In the genomic region with DNA sequence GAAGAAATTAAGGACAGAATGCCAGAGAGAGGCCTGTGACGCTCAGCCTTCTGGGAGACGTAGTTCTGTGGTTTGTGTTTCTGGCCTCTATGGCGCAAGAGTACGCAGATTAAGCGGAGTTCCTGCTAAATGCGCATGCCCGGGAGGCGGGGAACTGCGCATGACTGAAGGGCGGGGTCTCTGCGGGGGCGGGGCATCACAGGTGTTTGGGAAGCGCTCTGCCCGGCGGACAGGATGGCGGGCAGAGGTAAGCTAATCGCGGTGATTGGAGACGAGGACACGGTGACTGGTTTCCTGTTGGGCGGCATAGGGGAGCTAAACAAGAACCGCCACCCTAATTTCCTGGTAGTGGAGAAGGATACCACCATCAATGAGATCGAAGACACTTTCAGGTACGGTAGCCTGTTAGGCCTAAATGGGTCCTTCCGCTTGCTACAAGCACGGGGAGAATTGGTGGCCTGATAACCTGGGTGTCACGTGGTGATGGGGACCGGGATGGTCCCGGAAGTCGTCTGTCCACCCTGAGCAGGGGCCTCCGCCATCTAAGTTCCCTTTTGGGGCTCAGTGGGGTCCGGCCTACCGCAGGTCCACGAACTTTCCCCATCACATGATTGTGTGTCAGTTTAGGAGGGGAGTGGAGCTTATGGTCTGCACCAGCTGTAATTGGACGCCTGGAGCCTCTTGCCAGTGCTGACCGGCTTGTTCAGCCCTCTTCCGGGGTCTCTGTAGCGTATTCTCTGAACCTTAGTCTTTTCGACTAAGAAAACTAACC, we compare ENCODE assay signal across 8 mouse cellular contexts. TPM values are rescaled to one million over a fixed set of nuclear protein-coding genes. Genes with fewer than 3 reads are reported as not detected.
A peak's percentile ranks its signal among the peaks of the same experiment; 100 is the strongest.
DNase-seq lines count a peak whose midpoint lies in the region; ATAC-seq and TF ChIP-seq lines count a peak whose summit lies in the region.

Atp6v1f (plus strand) TSS at position 136 of the 772 bp plus-strand sequence.

- ATAC-seq in forebrain, embryonic 12.5 days (ENCODE audit: low FRiP score): peak; percentile 94
- ATAC-seq in heart, postnatal 0 days (ENCODE audit: insufficient read depth, low read depth): peak; percentile 94
- peak; percentile 93 for ATAC-seq in liver, embryonic 16.5 days (ENCODE audit: low read depth)
- ATAC-seq in neural tube, embryonic 13.5 days (ENCODE audit: low read depth): peak; percentile 96

- TF ChIP-seq EP300 in heart, postnatal 0 days (IDR thresholded peaks at IDR 0.05; ENCODE audit: low read depth): no peak

- H3K4me1 ChIP-seq in E14TG2a.4 (replicated peaks; ENCODE audit: low read depth, low read length): peaks cover 31% of the 10 kb centered on the region
- peaks cover 12% of the 10 kb centered on the region for H3K4me1 ChIP-seq in forebrain, embryonic 12.5 days
- H3K4me1 ChIP-seq in heart, postnatal 0 days (ENCODE audit: control insufficient read depth, insufficient read depth): peaks cover 6% of the 10 kb centered on the region; the same call in 1 of the 2 replicates
- peaks cover 7% of the 10 kb centered on the region for H3K4me1 ChIP-seq in liver, embryonic 16.5 days (ENCODE audit: control insufficient read depth, low read depth, low read length)
- H3K4me1 ChIP-seq in neural tube, embryonic 13.5 days (replicated peaks): peaks cover 13% of the 10 kb centered on the region
- H3K4me1 ChIP-seq in testis, adult 2 months (ENCODE audit: control insufficient read depth, insufficient read depth, low read length): no peaks in the 10 kb centered on the region

- no peaks in the 10 kb centered on the region; the same call in 1 of the 2 replicates for H3K27me3 ChIP-seq in E14TG2a.4 (ENCODE audit: insufficient read depth, low read length)
- H3K27me3 ChIP-seq in forebrain, embryonic 12.5 days: no peaks in the 10 kb centered on the region
- H3K27me3 ChIP-seq in heart, postnatal 0 days (ENCODE audit: control insufficient read depth, insufficient read depth, low read length): no peaks in the 10 kb centered on the region
- H3K27me3 ChIP-seq in liver, embryonic 16.5 days (ENCODE audit: control insufficient read depth, insufficient read depth, low read depth, low read length): no peaks in the 10 kb centered on the region
- no peaks in the 10 kb centered on the region for H3K27me3 ChIP-seq in neural tube, embryonic 13.5 days
- no peaks in the 10 kb centered on the region for H3K27me3 ChIP-seq in testis, adult 2 months (ENCODE audit: control insufficient read depth, insufficient read depth, low read length)

- H3K9me3 ChIP-seq in E14TG2a.4 (ENCODE audit: low read length): no peaks in the 10 kb centered on the region
- H3K9me3 ChIP-seq in forebrain, embryonic 12.5 days: no peaks in the 10 kb centered on the region
- no peaks in the 10 kb centered on the region for H3K9me3 ChIP-seq in heart, postnatal 0 days (replicated peaks; ENCODE audit: control insufficient read depth, low read length)
- no peaks in the 10 kb centered on the region for H3K9me3 ChIP-seq in liver, embryonic 16.5 days (replicated peaks; ENCODE audit: control insufficient read depth, low read length)
- H3K9me3 ChIP-seq in neural tube, embryonic 13.5 days: no peaks in the 10 kb centered on the region

- peak; percentile 95 for DNase-seq in c-Kit-positive CD71-positive TER-119-positive erythroid progenitor cells, embryonic 14.5 days (ENCODE audit: low spot score)
- peak; percentile 94 for DNase-seq in heart, postnatal 0 days (ENCODE audit: low spot score)
- peak; percentile 97 for DNase-seq in kidney, postnatal 4 days

- under 1% methylated on average over 39 of the region's 39 CpGs for WGBS in forebrain, embryonic 12.5 days
- WGBS in heart, postnatal 0 days: under 1% methylated on average over 39 of the region's 39 CpGs
- WGBS in liver, embryonic 16.5 days (ENCODE audit: insufficient replicate concordance): under 1% methylated on average over 39 of the region's 39 CpGs
- under 1% methylated on average over 39 of the region's 39 CpGs for WGBS in neural tube, embryonic 13.5 days

- H3K9ac ChIP-seq in forebrain, embryonic 12.5 days: peak within 1 kb of the TSS; percentile 68
- H3K9ac ChIP-seq in heart, postnatal 0 days (replicated peaks; ENCODE audit: low read depth, low read length): peak within 1 kb of the TSS; percentile 55
- peak within 1 kb of the TSS; percentile 76 for H3K9ac ChIP-seq in liver, embryonic 16.5 days (ENCODE audit: low read depth, low read length)
- H3K9ac ChIP-seq in neural tube, embryonic 13.5 days: peak within 1 kb of the TSS; percentile 79

- peak; percentile 60; the same call in 1 of the 2 replicates for TF ChIP-seq POLR2A in testis, adult 2 months (IDR thresholded peaks at IDR 0.05; ENCODE audit: control insufficient read depth, low read depth, low read length)

- peak within 1 kb of the TSS; percentile 81 for H3K4me2 ChIP-seq in forebrain, embryonic 12.5 days
- H3K4me2 ChIP-seq in heart, postnatal 0 days (ENCODE audit: low read depth, low read length): peak within 1 kb of the TSS; percentile 78
- peak within 1 kb of the TSS; percentile 74 for H3K4me2 ChIP-seq in liver, embryonic 16.5 days (ENCODE audit: low read depth, low read length)
- peak within 1 kb of the TSS; percentile 78 for H3K4me2 ChIP-seq in neural tube, embryonic 13.5 days

- H3K36me3 ChIP-seq in E14TG2a.4 (ENCODE audit: insufficient read depth, low read length): peaks cover 34% of the 10 kb centered on the region
- H3K36me3 ChIP-seq in forebrain, embryonic 12.5 days (replicated peaks): peaks cover 20% of the 10 kb centered on the region
- H3K36me3 ChIP-seq in heart, postnatal 0 days (replicated peaks; ENCODE audit: control insufficient read depth, insufficient read depth, low read length): peaks cover 12% of the 10 kb centered on the region
- H3K36me3 ChIP-seq in liver, embryonic 16.5 days (ENCODE audit: control insufficient read depth, insufficient read depth): peaks cover 12% of the 10 kb centered on the region
- H3K36me3 ChIP-seq in neural tube, embryonic 13.5 days: peaks cover 24% of the 10 kb centered on the region
- H3K36me3 ChIP-seq in testis, adult 2 months (ENCODE audit: control insufficient read depth, insufficient read depth, low read length): no peaks in the 10 kb centered on the region

- H3K27ac ChIP-seq in forebrain, embryonic 12.5 days: 0 out of 2 replicates have a peak within 1 kb of the TSS, but pooled peaks have one; percentile 21
- peak within 1 kb of the TSS; percentile 57 for H3K27ac ChIP-seq in heart, postnatal 0 days (ENCODE audit: low read depth)
- H3K27ac ChIP-seq in liver, embryonic 16.5 days (ENCODE audit: low read length): peak within 1 kb of the TSS; percentile 69
- peak within 1 kb of the TSS; percentile 74 for H3K27ac ChIP-seq in neural tube, embryonic 13.5 days (replicated peaks)
- H3K27ac ChIP-seq in testis, adult 2 months (ENCODE audit: control insufficient read depth, insufficient read depth, low read depth, low read length): peak within 1 kb of the TSS; percentile 67

- TF ChIP-seq CTCF in E14TG2a.4 (conservative IDR thresholded peaks at IDR 0.05; ENCODE audit: low read length): no peak
- TF ChIP-seq CTCF in heart, postnatal 0 days (IDR thresholded peaks at IDR 0.05; ENCODE audit: low read depth): no peak
- no peak for TF ChIP-seq CTCF in testis, adult 2 months (IDR thresholded peaks at IDR 0.05; ENCODE audit: control insufficient read depth, insufficient read depth, insufficient replicate concordance, low read depth, low read length)

- peak within 1 kb of the TSS; percentile 89 for H3K4me3 ChIP-seq in E14TG2a.4 (replicated peaks; ENCODE audit: low read length)
- peak within 1 kb of the TSS; percentile 67 for H3K4me3 ChIP-seq in forebrain, embryonic 12.5 days (replicated peaks)
- peak within 1 kb of the TSS; percentile 69 for H3K4me3 ChIP-seq in heart, postnatal 0 days (ENCODE audit: low read depth, low read length)
- H3K4me3 ChIP-seq in liver, embryonic 16.5 days (ENCODE audit: low read depth, low read length): peak within 1 kb of the TSS; percentile 80
- H3K4me3 ChIP-seq in neural tube, embryonic 13.5 days: peak within 1 kb of the TSS; percentile 69
- H3K4me3 ChIP-seq in testis, adult 2 months (ENCODE audit: control insufficient read depth, low read depth, low read length): peak within 1 kb of the TSS; percentile 88

RNA-seq across cellular contexts. Expression of gene Atp6v1f, which starts in this region (rescaled TPM):
- polyA plus RNA-seq in forebrain, embryonic 12.5 days (2016; fragmentation: Nextera tagmentation; extraction: Ambion mirVana): 196 and 197 TPM in 2 replicates
- total RNA-seq in heart, postnatal 0 days (2014; rRNA removed; ENCODE audit: low replicate concordance): 162 and 247 TPM in 2 replicates
- polyA plus RNA-seq in heart, postnatal 0 days (2015; fragmentation: Nextera tagmentation; extraction: Ambion mirVana): 228 and 238 TPM in 2 replicates
- polyA plus RNA-seq in liver, embryonic 16.5 days (2015; fragmentation: Nextera tagmentation; extraction: Ambion mirVana): 117 and 122 TPM in 2 replicates
- polyA plus RNA-seq in neural tube, embryonic 13.5 days (2015; fragmentation: Nextera tagmentation; extraction: Ambion mirVana): 271 and 332 TPM in 2 replicates
- 454 and 457 TPM in 2 replicates for polyA plus RNA-seq in testis, adult 2 months (2012; rRNA removed)

Comparison
In these comparisons a context has a peak if more than half of its experiments do, and no peak if none do; other contexts are left out.
1. Peak in every context shown above with its lines: DNase-seq, ATAC-seq, H3K4me3 ChIP-seq and H3K27ac ChIP-seq.
2. H3K27ac ChIP-seq: peak in every context shown above with its lines; median percentile 74 in neural tube, embryonic 13.5 days; 69 in liver, embryonic 16.5 days; 67 in testis, adult 2 months; 57 in heart, postnatal 0 days; 21 in forebrain, embryonic 12.5 days.